Mouse (Mus musculus): ENCODE data around the gene Snx11.
A peak's percentile ranks its signal among the peaks of the same experiment; 100 is the strongest.

Gene Snx11

DNA sequence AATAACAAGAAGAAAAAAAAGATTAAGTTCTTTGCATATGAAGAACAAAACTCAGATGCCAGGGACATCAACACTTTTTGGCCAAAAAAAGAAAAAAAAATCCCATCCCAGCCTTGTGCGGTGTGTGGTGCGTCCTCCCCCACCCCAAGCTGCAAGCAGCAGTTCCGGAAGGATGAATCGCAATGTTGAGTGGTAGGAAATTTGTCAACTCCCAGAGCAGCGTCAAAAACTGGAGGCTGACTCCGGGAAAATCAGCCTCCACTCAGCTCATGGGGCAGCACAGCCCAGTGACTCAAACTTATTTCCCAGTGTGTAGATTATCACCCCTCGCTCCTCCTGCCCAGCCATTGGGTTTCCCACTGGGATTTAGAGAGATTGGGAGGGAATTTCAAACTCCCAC is 15.4 kb downstream of the Snx11 start:
- no peak for DNase-seq

GRCm38 (mm10) chr11:96760042-96760441 is 17.3 kb downstream of the Snx11 start:
- peak in 1 of 2 experiments; percentile 68 for DNase-seq

- no peak for DNase-seq
Observed at GRCm38 (mm10) chr11:96758402-96758801, 19.0 kb downstream of the Snx11 start.

- no peak for DNase-seq
Observed at GRCm38 (mm10) chr11:96757421-96757820, 19.9 kb downstream of the Snx11 start.

DNA sequence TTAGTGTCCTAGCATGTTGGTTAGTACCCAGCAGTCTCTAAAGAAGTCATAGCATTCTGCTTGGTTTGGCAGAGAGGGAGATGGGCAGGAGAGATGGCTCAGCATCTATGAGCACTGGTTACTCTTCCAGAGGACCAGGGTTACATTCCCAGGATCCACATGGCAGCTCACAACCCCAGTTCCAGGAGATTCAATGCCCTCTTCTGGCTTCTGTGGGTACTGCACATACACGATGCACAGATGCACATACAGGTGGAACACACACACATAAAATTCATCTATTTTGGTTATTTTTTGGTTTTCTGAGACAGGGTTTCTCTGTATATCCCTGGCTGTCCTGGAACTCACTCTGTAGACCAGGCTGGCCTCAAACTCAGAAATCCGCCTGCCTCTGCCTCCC is 22.1 kb downstream of the Snx11 start:
- DNase-seq: no peak

GRCm38 (mm10) chr11:96747555-96747954 is 29.8 kb downstream of the Snx11 start:
- DNase-seq: no peak

DNA sequence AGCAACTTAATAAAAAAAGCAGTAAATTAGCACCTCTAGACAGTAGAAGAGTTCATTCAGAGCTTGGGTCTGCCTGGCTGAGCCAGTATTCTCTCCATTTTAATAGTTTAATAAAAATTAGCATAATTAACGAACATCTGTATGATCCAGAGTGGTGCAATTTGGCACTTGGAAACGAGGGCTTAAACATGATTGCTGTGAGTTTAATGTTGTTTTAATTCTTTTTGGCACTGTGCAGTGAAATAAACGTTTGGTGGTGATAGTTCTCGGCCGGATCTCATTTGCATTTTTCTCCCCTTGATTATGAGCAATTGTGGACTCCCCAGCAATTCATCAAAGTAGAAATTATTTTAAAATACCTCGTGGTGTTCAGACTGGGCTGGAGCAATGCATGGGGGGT is 30.7 kb downstream of the Snx11 start:
- no peak for DNase-seq

DNA sequence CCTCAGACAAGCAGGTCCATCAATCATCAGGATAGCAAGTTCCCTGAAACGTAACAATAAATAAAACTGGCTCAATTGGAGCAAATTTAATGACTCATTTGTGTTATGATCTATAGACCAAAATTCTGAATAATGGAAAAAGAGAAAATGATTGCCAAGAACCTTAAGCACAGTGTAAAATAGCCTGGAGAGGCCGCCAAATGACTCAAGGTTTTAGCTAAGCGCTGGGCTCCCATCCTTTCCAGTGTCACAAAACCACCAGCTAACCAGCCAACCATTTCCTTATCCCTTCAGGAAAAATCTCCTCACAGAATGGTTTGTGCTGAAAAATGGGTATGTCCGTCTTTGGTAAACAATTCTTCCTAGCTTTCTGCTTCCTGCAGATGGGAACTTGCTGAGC is 33.5 kb downstream of the Snx11 start:
- DNase-seq: no peak

GRCm38 (mm10) chr11:96743000-96743399 is 34.4 kb downstream of the Snx11 start:
- DNase-seq: no peak

- no peak for DNase-seq
Observed at GRCm38 (mm10) chr11:96741995-96742394, 35.4 kb downstream of the Snx11 start.

GRCm38 (mm10) chr11:96740796-96741195 is 36.6 kb downstream of the Snx11 start:
- no peak for DNase-seq

DNA sequence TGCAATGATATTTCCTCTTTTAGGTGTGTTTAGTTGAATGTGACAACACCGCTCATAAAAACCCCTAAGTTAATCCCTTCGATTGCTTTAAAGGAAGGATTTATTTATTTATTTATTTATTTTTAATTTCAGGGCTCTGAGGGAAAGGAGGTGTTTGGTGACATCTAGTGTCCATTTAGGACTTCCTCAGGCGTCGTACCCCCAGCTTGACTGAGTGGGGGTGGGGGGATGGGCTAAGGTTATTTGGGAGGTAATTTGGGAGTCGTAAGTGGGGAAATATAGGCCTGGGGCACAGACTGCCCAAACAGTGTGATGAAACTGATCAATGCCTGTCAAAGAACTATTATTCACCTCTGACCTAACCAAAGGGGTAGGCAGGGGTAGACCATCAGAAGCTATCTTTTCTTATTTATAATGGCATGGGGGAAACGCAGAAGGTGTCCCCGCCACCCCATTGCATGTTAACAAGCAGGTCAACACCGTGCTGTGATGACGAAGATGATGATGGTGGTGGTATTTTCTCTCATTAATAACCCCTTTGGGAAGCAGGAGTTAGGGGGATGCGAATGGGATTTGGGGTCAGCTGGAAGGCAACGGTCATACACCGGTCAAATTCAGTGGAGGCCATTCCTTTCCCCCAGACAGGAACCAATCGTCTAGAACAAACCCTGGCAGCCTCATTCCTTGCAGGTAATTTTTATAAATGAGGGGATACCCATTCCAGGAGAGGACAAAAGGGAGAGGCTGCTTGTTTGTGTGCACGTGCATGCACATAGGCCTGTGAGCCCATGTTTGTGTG is 39.5 kb downstream of the Snx11 start:
- DNase-seq: no peak

GRCm38 (mm10) chr11:96736361-96736760 is 41.0 kb downstream of the Snx11 start:
- DNase-seq: peak; percentile 30 to 60

DNA sequence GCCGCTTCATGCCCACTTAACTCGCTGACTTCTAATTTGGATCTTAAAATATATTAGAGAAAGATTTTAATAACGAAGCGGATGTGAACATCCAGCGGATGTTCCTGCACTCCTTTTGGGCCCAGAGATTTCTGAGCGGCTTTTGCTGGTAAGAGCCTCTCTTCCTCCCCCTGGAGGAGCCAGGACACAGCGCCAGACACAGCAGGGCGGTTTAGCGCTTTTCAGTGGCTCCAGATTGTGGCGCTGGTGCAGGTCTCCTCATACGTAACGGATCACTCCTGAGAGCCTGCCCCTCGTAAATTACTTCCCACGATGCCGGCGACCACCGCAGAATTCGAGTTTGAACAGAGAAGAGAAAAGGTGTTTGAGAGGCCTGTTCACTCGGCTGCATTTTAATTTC is 41.5 kb downstream of the Snx11 start:
- DNase-seq: peak; percentile 56 to 63

- no peak for DNase-seq
Observed at GRCm38 (mm10) chr11:96732657-96733056, 44.7 kb downstream of the Snx11 start.

DNA sequence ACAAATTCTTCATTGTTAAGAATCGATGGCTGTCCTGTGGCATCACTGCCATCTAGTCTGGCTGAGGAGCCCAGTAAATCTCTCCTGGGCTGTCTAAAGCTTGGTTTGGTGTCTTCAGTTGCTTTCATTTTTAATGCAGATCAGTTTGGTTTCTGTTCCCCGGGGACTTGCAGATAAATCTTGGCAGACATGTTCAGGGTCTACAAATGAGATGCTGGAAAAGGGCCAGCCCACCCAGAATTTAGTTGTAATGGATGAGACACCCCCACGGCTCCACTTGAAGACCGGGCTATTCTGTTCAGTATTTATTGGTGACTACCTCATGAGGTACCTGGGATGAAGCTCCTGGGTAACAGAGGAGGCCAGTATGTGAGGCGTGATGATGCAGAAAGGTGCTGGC is 47.0 kb downstream of the Snx11 start:
- DNase-seq: no peak

- DNase-seq: no peak
Observed at GRCm38 (mm10) chr11:96729462-96729861, 47.9 kb downstream of the Snx11 start.

GRCm38 (mm10) chr11:96728577-96728976 is 48.8 kb downstream of the Snx11 start:
- no peak for DNase-seq

GRCm38 (mm10) chr11:96725833-96726232 is 51.5 kb downstream of the Snx11 start:
- DNase-seq: no peak

- no peak for DNase-seq
Observed at GRCm38 (mm10) chr11:96718609-96719008, 58.8 kb downstream of the Snx11 start.
